8 mouse cellular contexts compared by ENCODE assay signal in the genomic region with DNA sequence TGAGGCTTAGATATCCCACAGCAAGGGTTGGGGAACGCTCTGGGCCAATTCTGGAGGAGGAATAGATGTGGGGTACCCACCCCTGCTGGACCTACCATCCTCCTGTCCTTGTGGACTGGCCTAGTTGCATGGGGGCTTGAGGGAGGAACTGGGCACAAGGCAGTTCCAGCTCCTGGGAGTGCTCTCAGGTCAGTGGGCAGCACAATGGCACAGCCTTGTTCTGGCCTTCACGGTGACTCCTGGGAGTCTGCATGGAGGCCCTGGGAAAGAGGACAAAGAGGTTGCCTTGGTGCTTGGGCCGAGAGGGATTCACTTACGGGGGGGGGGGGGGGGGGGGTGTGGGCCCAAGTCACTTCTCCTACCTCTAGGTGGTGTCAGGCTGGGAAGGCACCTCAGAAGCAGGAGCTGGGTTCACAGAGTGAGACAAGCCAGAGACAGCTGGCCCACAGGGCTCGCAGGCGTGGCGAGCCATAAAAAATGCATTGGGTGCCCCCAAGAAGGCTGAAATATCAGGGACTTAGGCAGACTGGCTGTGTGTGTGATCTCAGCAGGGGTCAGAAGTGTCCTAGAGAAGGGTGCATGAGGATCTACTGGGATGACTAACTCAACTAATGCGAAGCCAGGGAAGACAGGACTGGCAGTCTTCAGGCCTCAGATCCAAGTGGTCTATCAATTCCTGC.
DNase-seq lines count a peak whose midpoint lies in the region; ATAC-seq and TF ChIP-seq lines count a peak whose summit lies in the region.

No protein-coding gene starts in this region.

- H3K4me1 ChIP-seq in liver, adult 2 months (ENCODE audit: control insufficient read depth, insufficient read depth, low read length), result peaks cover 17% of the 10 kb centered on the region
- peaks cover 78% of the 10 kb centered on the region for H3K4me1 ChIP-seq in heart, embryonic 15.5 days (replicated peaks)
- H3K4me1 ChIP-seq in limb, embryonic 14.5 days (ENCODE audit: control insufficient read depth, insufficient read depth, low read length), result peaks cover 77% of the 10 kb centered on the region
- peaks cover 83% of the 10 kb centered on the region for H3K4me1 ChIP-seq in neural tube, embryonic 15.5 days

- no peaks in the 10 kb centered on the region for H3K9me3 ChIP-seq in heart, embryonic 15.5 days (replicated peaks)
- no peaks in the 10 kb centered on the region for H3K9me3 ChIP-seq in limb, embryonic 14.5 days (ENCODE audit: control insufficient read depth, low read length)
- no peaks in the 10 kb centered on the region for H3K9me3 ChIP-seq in neural tube, embryonic 15.5 days (replicated peaks)

- H3K79me2 ChIP-seq in liver, adult 2 months (ENCODE audit: control insufficient read depth, insufficient read depth, low read length), result no peaks in the 10 kb centered on the region

- no peak for ATAC-seq in heart, embryonic 15.5 days (replicated peaks; ENCODE audit: insufficient number of reproducible peaks, insufficient read depth, low FRiP score, low read depth)
- no peak for ATAC-seq in limb, embryonic 14.5 days (ENCODE audit: low FRiP score, low read depth)
- ATAC-seq in neural tube, embryonic 15.5 days (ENCODE audit: low FRiP score), result no peak

- H3K9ac ChIP-seq in liver, adult 2 months (ENCODE audit: low read depth, low read length), result peak overlapping the region; percentile 54
- H3K9ac ChIP-seq in heart, embryonic 15.5 days, result peak overlapping the region; percentile 56
- H3K9ac ChIP-seq in limb, embryonic 14.5 days (ENCODE audit: low read depth, low read length, severe bottlenecking), result peak overlapping the region; percentile 55
- H3K9ac ChIP-seq in neural tube, embryonic 15.5 days (replicated peaks), result peak overlapping the region; percentile 49

- TF ChIP-seq CTCF in liver, adult 2 months (IDR thresholded peaks at IDR 0.05; ENCODE audit: low read depth, low read length), result no peak

- H3K4me3 ChIP-seq in liver, adult 2 months (ENCODE audit: insufficient read depth, low read depth, low read length), result peak overlapping the region; percentile 3; the same call in 1 of the 2 replicates
- peak overlapping the region; percentile 32 for H3K4me3 ChIP-seq in heart, embryonic 15.5 days
- peak overlapping the region; percentile 29 for H3K4me3 ChIP-seq in limb, embryonic 14.5 days (replicated peaks; ENCODE audit: low read length)
- H3K4me3 ChIP-seq in neural tube, embryonic 15.5 days (replicated peaks), result no peak overlapping the region; the same call in 1 of the 2 replicates

- H3K27ac ChIP-seq in liver, adult 2 months (replicated peaks; ENCODE audit: insufficient read depth, low read depth, low read length), result peak overlapping the region; percentile 71
- peak overlapping the region; percentile 94 for H3K27ac ChIP-seq in heart, embryonic 15.5 days
- peak overlapping the region; percentile 97 for H3K27ac ChIP-seq in limb, embryonic 14.5 days (replicated peaks; ENCODE audit: low read depth, low read length)
- peak overlapping the region; percentile 98 for H3K27ac ChIP-seq in neural tube, embryonic 15.5 days (replicated peaks)

- no peak for DNase-seq in liver, adult 2 months (ENCODE audit: extremely low read depth, low read depth, low spot score)
- DNase-seq in liver, result no peak
- peak; percentile 75 for DNase-seq in cerebellum, adult 9-10 months
- no peak for DNase-seq in limb, embryonic 14.5 days (ENCODE audit: low spot score)
- no peak for DNase-seq in right cerebral cortex, postnatal 14 days
- no peak for DNase-seq in ovary, postnatal 14 days (ENCODE audit: low spot score)

- peak overlapping the region; percentile 60 for H3K4me2 ChIP-seq in heart, embryonic 15.5 days
- H3K4me2 ChIP-seq in limb, embryonic 14.5 days (replicated peaks; ENCODE audit: low read depth, low read length, severe bottlenecking), result peak overlapping the region; percentile 65
- H3K4me2 ChIP-seq in neural tube, embryonic 15.5 days, result peak overlapping the region; percentile 59

- TF ChIP-seq POLR2A in liver, adult 2 months (IDR thresholded peaks at IDR 0.05; ENCODE audit: extremely low read depth, insufficient read depth, low read length), result no peak
- TF ChIP-seq POLR2A in limb, embryonic 14.5 days (IDR thresholded peaks at IDR 0.05; ENCODE audit: borderline replicate concordance, extremely low read depth, insufficient read depth, insufficient read length), result 0 out of 2 replicates have a peak, but pooled peaks have one; percentile 18

- no peaks in the 10 kb centered on the region for H3K27me3 ChIP-seq in liver, adult 2 months (ENCODE audit: control insufficient read depth, insufficient read depth, low read length)
- H3K27me3 ChIP-seq in heart, embryonic 15.5 days, result no peaks in the 10 kb centered on the region
- no peaks in the 10 kb centered on the region for H3K27me3 ChIP-seq in limb, embryonic 14.5 days (ENCODE audit: control insufficient read depth, insufficient read depth, low read length)
- H3K27me3 ChIP-seq in neural tube, embryonic 15.5 days (replicated peaks), result no peaks in the 10 kb centered on the region

- H3K36me3 ChIP-seq in liver, adult 2 months (ENCODE audit: control insufficient read depth, insufficient read depth, low read length), result no peaks in the 10 kb centered on the region
- no peaks in the 10 kb centered on the region for H3K36me3 ChIP-seq in heart, embryonic 15.5 days
- no peaks in the 10 kb centered on the region for H3K36me3 ChIP-seq in limb, embryonic 14.5 days (ENCODE audit: control insufficient read depth, insufficient read depth, low read length)
- H3K36me3 ChIP-seq in neural tube, embryonic 15.5 days, result no peaks in the 10 kb centered on the region

- 76% methylated on average over 8 of the region's 8 CpGs for WGBS in liver, adult 2 months
- 33% methylated on average over 8 of the region's 8 CpGs for WGBS in heart, embryonic 15.5 days
- WGBS in limb, embryonic 14.5 days, result 16% methylated on average over 8 of the region's 8 CpGs
- WGBS in neural tube, embryonic 15.5 days, result 15% methylated on average over 8 of the region's 8 CpGs
